Mouse (Mus musculus) right cerebral cortex, adult 2 months (tissue): Measurements from ENCODE around the gene Ubn1.

Experiments
- DNase-seq, 2 experiments: peaks; one replicate each; pipeline ENCODE4 v3.0.0; 2021 to 2022; ENCODE audit warnings: low spot score in 2 of 2

Gene Ubn1

DNA sequence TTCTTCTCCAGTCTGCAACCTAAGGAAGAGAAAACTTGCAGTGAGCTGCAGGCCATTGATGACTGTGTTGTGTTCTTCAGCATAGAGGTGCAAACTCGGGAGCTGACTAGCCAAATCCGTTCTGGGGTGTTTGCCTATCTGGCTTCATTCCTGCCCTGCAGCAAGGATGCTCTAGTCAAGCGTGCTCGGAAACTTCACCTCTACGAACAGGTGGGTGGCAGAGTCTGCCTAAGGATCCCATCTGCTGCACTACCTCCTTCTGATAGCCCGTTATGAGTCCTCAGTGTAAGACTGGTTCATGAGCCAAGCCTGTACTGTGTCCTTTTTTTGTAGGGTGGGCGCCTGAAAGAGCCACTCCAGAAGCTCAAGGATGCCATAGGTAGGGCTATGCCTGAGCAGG, 22.1 kb downstream of the Ubn1 start:
- DNase-seq = no peak

DNA sequence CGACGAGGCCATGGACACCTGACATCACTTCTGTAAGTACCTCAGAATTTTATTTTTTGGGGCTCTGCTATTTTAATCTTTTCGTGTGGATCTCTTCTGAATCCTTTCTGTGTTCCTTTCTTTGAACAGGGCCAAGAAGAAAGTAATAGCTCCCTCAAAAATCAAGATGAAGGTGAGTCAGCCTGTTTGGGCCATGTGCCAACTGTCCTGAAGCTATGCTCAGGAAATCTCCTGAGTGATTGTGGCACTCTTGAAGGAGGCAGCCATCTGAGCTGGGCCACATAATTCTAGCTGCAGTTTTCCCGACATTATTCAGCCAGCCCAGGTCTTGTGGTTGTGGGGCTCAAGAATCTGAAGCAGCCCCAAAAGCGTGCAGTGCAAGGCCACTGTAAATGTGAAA, 24.5 kb downstream of the Ubn1 start:
- DNase-seq = peak; percentile 33 to 38

DNA sequence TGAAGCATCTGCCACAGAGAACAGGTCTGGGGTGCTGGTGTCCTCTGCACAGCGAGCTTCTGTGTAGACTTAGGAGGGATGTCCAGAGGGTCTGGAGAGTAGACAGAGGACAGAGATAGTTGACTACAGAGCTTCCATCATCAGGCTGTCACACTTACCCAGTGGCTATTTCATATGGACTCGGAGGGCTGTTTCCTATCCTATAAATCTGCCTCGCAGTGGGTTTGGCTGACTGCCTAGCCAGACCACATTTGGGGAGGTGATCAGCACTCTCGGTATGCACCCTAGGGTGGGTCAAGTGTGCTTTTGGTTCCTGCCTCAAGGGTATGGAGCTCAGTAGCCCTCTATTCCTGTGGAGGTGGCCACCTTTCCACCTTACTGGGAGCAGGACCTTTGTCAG, 35.3 kb downstream of the Ubn1 start:
- no peak for DNase-seq

DNA sequence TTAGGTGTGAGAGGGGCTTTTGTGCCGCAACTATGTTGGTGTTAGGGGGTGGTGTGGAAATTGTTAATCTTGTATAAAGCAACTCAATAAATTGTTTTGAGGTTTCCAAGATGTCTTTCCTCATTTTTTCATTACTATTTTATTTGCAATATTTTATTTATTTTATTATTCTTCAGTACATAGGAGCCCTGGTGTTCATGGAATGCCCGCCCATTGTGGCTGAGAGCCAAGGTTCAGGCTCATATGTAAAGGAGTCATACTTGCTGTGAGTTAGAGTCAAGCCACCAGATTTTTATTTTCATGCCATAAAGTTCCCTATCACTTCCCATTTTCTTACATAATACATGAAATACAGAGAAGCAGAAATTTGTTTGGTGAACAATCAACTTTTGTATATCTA, 36.3 kb downstream of the Ubn1 start:
- no peak for DNase-seq

DNA sequence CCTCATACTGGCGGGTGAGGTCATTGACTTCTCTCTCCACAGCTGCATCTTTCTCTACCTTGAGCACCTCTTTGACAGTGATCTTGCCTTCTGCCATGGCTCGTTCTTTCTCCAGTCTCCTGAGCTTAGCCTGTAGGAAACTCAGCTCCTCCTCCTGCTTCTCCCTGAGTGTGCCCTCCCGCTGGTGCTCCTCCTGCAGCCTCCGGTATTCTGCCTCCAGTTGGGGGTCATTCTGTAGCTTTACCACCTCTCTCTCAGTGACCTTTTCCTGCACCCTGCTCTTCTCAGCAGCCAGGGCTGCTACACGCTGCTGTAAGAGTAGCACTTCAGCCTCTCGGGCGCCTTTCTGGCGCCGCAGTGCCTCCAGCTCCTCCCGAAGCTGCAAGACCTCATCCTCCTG, 39.2 kb downstream of the Ubn1 start:
- no peak for DNase-seq

DNA sequence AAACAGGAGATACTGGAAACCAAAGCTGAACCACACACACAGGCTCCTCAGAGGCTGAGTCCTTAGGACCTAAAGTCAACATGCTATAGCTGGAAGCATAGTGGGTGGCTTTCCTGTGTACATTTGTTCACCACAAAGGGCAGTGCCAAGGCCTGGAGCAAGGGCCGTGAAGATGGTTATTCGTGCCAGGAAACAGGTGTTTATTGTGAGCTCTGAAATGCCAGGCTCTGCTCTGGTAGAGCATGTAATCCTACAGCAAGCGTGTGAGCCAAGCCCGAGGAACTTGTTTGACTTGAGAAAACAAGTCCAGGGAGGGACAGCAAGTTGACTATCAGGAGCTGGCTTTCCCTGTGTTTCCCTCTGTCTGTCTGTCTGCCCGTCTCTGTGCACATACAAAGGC, 43.4 kb downstream of the Ubn1 start:
- no peak for DNase-seq

DNA sequence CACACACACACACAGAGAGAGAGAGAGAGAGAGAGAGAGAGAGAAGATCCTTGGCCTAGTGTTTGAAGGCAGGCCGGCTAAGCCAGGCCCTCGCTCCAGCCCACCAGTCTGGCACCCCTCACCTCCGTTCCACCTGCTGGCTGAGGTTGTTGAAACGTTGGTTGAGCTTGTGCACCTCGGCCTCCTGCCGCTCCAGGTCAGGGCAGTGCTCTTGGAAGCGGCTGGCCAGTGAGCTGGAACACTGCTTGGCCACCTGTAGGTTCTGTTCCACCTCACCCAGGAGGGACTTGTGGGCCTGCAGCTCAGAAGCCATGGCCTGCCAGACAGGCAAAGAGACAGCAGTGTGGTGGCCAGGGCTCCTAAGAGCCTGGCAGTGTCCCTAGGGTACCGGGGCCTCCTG, 46.6 kb downstream of the Ubn1 start:
- DNase-seq = no peak

DNA sequence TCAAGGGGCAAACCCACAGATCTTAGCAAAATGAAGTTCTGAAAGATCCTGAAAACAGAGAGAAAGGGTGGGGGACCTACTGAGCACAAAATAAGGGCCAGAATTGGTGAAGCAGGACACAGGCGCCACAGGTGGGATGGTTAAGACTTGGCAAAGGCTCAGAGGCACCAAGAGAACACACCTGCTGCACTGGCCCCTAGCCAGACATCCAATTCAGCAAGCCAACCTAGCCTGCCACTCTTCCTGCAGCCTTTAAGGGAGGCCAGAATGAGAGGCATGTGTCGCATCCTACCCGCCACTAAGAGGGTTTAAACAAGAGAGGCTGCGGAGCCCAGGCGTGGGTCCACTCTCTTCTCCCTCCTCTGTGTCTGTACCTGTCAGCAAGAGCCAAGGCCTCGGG, 51.1 kb downstream of the Ubn1 start:
- DNase-seq = no peak

DNA sequence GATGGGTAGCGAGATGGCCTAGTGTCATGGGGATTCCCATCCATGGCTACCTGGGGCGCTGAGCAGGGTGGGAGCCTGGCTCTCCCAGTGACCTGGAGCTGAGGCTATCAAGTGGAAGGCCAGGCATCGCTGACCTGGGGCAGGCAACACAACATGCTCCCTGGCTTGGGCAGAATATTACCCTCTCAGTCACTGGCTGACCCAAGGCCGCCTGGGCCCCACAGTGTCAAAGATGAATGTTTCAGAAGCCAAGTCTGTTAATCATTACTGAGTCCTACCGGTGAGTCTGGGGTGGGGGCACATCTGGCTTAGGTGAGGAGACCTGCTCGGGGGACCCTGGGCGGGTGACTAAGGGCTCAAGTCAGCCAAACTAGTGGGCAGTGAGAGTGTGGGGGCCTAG, 60.0 kb downstream of the Ubn1 start:
- DNase-seq = no peak

DNA sequence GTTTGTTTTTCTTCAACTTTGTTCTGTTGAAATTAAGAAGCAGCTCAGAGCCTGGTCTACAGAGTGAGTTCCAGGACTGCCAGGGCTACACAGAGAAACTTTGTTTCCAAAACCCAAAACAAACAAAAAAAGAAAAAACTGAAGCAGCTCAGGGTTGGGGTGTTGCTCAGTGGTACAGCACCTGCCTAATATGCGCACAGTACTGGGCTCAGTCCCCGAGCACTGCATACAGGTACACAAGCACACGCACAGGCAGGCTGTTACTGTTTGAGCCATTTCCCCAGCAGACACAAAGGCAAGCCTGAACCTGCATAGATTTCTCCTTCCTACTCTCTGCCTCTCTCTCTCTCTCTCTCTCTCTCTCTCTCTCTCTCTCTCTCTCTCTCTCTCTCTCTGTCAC, 61.2 kb downstream of the Ubn1 start:
- no peak for DNase-seq

DNA sequence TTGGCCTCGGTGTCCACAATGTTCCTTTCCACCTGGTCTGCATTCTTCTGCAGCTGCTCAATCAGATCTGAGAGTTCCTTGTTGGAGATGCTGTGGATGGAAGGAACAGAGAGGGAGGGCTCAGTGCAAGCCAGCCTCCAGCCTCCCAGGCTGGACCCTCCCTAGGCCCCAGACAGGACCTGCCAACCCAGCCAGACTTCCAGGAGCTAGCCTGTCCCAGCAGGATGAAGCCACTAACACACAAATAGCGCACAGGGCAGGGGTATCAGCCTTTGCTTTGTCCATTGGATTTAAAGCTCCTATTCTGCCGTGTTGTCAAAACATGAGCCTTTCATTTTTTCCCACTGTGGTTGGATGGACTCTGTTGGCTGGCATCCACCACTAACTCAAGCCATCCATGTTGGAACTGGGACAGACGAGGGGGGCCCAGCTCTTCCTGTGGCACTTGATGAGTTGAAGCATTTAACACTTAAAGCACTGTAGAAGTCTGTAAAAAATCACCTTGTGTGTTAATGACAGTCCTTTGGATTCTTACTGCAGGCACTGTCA, 63.2 kb downstream of the Ubn1 start:
- DNase-seq = no peak

DNA sequence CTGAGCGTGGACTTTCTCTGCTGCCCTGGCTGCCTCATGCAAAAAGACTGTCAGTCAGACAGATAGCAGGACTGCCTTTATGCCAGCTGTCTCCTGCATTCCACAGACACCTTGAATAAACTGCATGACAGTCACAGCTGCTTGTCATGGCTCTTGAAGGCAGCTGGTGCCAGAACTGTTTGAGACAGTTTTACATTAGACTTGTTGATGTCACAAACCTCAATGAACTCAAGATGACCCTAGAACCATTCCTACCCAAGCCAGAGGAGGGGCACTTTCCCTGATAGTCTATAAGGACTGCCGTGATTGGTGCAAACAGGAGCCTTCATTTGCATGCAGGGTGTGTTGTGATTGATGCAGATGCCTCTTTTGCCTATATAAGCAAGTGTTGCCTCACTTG, 63.7 kb downstream of the Ubn1 start:
- DNase-seq = no peak

DNA sequence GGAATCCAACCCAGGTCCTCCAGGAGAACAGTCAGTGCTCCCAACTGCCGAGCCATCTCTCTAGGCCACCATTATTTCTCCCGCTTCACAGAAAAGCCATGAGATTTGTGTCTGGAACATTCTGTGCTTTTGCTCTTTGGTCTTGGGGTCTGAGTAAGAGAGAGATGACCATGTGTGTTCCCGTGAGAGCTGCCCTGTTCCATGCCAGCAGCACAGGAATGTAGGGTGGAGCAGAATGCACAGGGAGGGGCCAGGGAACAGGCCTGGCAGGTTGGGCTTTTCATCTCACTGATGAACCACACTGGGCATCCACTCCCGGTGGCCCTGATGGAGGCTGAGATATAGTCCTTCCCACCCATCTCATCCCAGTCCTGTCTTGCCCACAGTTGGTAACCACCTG, 69.5 kb downstream of the Ubn1 start:
- DNase-seq = no peak

DNA sequence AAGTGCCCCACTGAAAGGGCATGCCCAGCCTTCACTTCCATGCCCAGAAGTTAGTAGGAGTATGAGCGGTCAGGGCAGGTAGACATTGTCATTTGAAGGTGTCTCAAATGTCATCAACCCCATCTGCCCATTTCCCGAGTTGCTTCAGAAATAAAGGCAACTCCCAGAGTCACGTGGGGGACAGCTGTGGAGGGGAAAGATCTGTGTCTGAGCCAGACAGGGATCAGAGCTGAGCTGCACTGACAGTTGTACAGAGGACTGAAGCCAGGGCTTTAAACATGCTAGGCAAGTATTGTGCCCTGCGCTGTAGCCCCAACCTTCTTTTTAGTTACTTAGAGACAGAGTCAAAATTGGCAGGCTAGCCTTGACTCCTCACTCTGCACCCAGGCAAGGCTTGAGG, 70.0 kb downstream of the Ubn1 start:
- no peak for DNase-seq

DNA sequence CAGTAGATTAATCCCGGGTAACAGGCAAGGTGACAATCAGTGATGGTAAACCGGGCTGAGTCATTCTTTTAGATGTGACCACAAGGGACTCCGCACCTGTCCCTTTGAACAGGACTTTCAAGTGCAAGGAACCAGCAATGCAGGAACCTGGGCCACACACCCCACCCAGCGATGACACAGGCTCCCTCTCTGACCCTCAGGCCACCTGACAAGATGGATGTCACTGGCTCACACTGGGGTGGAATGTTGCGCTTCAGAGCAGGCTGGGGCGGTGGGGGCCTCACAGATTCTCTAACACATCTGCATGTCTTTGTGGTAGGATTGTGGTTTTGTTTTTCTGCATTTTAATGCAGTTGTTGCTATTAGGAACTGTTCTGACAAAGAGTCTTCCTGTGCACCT, 73.6 kb downstream of the Ubn1 start:
- DNase-seq = no peak

DNA sequence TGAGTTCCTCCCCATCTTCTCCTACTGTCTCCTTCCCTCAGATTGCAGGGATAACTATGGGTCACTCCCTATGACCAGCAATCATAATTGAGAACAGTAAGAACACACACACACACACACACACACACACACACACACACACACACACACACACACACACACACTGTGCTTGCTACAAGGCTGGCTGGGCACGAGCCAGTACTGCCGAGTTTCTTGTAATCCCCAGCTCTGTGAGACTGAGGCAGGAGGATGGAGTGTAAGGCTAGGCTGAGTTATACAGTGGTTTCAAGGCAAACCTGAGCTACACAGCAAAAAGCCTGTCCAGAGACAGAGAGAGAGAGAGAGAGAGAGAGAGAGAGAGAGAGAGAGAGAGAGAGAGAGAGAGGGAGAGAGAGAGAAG, 80.3 kb downstream of the Ubn1 start:
- DNase-seq = no peak

DNA sequence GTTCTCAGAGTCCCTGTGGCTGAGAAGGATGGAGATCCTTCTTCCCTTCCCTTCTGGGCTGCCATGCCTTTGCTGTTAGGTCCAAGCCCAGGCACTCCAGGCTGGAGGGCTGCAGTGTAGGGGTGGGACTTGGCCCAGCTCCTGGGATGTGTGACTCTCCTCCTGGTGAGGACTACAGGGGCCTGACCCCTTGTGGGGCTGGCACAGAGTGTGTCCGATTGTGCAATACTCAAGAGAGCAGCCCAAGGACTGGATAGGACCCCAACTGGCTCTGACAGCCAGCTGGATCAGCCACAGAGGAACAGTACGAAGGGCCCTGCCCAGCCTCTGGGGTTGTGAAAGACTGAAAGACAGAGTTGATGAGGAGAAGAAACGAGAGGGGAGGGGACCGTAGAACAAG, 80.9 kb downstream of the Ubn1 start:
- no peak for DNase-seq

DNA sequence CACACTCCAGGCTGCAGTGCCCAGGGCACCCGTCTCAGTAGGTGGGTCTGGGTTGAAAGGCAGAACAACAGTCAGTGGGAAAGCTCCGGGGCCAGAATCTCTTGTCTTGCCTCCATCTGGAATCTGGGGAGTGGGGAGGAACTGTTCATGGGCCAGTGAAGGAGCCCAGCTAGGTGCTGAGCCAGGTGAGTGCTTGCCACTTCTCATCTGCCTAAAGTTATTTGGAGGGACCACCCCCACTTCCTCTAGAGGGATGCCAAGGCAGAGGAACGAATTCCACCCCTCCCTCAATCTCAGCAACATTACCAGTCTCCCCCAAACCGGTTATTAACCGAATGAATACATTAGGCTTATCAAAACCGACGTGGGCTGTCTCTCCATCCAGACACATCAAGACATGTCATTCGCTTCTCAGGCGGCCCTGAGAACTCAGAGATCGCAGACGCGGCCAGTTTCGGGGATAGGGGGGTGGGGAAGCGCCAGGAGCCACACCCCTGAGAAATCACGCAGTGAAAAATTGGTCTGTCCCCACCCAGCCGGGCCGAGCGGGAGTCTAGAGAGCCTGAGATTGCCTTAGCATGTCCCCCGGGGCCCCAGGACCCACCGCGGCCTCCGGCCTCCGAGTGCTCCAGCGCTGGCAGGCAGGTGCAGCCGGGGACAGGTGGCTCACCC, 81.5 kb downstream of the Ubn1 start:
- no peak for DNase-seq

DNA sequence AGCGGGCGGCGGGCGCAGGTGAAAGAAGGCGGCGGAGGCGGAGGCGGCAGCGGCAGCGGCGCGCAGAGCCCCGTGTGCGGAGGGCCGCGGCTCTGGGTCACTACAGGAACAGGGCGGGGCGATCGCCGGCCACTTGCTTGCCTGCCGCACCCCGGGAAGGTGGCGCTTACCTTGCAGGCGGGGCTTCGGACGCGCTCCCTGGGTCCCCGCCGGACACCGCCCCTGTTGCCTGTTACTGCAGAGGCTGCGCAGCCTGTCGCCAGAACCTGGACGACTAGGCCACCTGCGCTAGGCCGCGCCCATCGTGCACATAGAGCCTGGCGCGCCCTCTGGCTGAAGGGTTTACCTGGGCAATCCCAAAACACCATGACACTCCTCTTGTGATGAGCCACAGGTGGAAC, 82.5 kb downstream of the Ubn1 start, which contains the start of gene Ppl:
Gene Ppl, minus strand, starts transcription at position 21 of the 401 bp plus-strand sequence.
- DNase-seq = no peak

DNA sequence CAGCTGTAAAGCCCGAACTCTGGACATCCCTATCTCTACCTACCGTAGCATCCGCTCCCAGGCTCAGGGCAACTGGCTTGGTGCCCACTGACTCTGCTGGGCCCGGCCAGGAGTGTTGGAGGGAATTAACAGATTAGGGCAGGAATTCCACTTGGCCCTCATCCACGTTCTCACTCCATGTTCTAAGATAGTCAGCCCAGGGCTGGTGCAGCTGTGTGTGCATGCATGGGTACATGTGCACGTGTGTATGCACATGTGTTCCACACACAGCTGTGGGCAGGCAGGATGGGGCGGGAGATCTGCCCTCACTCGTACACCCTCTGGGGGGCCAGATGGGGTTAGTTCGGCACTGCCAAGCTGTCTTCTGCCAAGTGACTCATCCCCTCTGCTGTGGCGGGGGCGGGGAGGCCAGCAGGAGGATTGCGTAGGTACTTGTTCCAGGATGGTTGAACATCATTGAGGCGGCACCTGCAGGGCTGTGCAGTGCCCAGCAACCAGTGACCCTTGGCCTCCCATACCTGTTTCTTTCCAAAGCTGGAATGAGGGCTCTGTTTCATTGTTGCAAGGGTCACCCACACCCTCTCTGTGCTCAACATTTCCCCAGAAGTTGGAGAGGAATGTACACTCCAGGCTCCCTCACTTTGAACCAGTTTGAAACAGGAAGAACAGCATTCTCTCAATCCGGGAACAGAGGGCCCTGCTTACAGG, 84.9 kb downstream of the Ubn1 start:
- DNase-seq = peak; percentile 40 to 43

DNA sequence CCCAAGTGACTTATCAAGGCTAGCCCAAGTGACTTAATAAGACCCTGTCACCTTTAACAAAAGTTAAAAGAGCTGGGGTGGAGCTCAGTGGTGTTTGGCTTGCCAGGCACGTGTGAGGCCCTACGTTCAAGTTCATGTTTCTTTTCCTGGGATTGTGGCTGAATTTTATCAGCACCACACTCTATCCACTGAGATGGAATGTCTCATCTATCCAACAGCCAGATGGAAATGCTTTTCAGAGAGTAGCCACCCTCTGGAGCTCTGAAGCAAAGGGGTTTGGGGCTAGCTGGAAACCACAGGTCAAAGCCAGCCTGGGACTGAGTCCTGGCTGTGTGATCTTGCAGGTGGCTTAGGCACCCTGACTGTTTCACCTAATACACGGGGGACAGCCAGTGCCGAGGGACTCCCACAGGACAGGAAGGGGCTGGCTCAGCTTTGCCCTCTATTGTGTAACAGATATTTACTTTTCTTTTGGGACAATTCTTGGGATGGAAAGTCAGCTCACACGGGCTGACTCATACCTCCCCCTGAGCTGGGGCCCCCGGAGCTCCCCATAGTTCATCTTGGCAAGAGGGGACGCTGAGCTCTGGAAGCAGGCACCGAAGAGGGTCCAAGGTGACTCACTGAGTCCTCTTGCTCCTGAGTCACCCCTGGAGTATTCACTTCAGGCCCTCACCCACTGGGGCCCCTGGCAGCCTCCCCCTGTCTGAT, 85.8 kb downstream of the Ubn1 start:
- no peak for DNase-seq
